Mouse (Mus musculus): ENCODE results near the gene Ice1. TPM values are rescaled to one million over a fixed set of nuclear protein-coding genes. Genes with fewer than 3 reads are reported as not detected.

Ice1 gene
- polyA plus RNA-seq, 1 experiment from 2014 or later, result 59.1 TPM

DNA sequence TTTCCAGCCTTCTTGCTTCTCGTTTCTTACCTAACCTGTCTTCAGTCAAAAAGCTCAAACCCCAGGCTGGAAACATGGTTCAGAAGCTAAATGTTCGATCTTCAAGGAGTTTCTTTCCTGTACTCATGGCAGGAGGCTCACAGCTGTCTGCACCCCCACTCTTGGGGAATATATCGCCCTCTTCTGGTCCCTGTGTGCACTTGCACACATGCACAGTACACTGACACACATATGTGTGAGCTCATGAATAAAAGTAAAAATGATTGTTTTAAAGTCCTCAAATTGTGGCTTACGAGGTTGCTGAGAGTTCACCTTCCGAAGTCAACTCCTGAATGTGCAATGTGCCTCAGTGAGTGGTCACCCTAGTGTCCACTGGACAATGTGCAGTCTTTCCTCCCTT is 127.2 kb downstream of the Ice1 start:
- Histone ChIP-seq H3K9ac (replicated peaks; ENCODE audit: low read length) (no peak overlapping the region), H3K4me1 (ENCODE audit: control insufficient read depth, insufficient read depth, low read length) (0 out of 2 replicates have a peak, but pooled peaks cover 4% of the 10 kb centered on the region), H3K27ac (replicated peaks; ENCODE audit: low read depth, low read length) (no peak overlapping the region), H3K36me3 (ENCODE audit: control insufficient read depth, insufficient read depth, low read length) (no peaks in the 10 kb centered on the region), H3K4me2 (ENCODE audit: low read length) (no peak overlapping the region), H3K9me3 (ENCODE audit: control insufficient read depth, low read length) (no peaks in the 10 kb centered on the region), H3K4me3 (replicated peaks; ENCODE audit: low read depth, low read length) (no peak overlapping the region), H3K27me3 (ENCODE audit: control insufficient read depth, insufficient read depth, low read length) (no peaks in the 10 kb centered on the region)
- ATAC-seq (ENCODE audit: low FRiP score, low TSS enrichment) (no peak), DNase-seq (no peak)
- 87% methylated on average over 5 of the region's 5 CpGs for WGBS

DNA sequence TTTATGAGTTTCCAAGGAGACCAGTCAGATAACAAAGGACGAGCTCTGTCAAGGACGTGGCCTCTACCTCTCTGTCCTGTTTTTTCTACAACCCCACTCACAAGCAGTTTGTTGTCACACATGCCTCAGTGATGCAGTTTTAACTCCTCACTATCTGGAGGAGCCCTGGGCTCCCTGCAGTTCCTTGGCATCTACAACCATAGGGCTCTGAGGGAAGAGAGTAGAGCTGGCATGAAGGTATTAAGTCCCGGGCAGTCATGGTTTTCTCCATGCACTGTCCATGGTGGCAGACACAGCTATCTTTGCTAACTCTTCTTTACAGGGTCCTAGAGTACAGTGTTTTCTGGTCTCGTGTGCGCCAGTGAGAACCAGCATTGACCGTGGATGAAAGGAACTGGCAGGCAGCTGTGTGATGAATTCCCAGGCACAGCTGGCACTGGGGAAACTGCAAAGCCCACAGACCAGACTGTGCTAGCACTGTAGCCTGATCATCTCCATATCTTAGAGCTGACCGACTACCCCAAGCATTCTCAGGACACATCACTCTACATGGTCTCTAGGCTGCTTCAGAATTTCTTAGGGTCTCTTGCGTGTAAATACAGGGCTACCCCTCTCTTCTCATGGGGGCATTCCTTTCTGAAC is 127.9 kb downstream of the Ice1 start:
- 0 out of 2 replicates have a peak, but pooled peaks have one; percentile 6 for ATAC-seq (ENCODE audit: low FRiP score, low TSS enrichment)
- Histone ChIP-seq H3K9me3 (ENCODE audit: control insufficient read depth, low read length) (no peaks in the 10 kb centered on the region), H3K36me3 (ENCODE audit: control insufficient read depth, insufficient read depth, low read length) (no peaks in the 10 kb centered on the region), H3K4me3 (replicated peaks; ENCODE audit: low read depth, low read length) (no peak overlapping the region), H3K9ac (replicated peaks; ENCODE audit: low read length) (no peak overlapping the region), H3K27me3 (ENCODE audit: control insufficient read depth, insufficient read depth, low read length) (no peaks in the 10 kb centered on the region), H3K4me2 (ENCODE audit: low read length) (no peak overlapping the region), H3K27ac (replicated peaks; ENCODE audit: low read depth, low read length) (0 out of 2 replicates have a peak overlapping the region, but pooled peaks have one; percentile 14), H3K4me1 (ENCODE audit: control insufficient read depth, insufficient read depth, low read length) (0 out of 2 replicates have a peak, but pooled peaks cover 4% of the 10 kb centered on the region)
- WGBS, result 73% methylated on average over 8 of the region's 8 CpGs
- no peak for DNase-seq

DNA sequence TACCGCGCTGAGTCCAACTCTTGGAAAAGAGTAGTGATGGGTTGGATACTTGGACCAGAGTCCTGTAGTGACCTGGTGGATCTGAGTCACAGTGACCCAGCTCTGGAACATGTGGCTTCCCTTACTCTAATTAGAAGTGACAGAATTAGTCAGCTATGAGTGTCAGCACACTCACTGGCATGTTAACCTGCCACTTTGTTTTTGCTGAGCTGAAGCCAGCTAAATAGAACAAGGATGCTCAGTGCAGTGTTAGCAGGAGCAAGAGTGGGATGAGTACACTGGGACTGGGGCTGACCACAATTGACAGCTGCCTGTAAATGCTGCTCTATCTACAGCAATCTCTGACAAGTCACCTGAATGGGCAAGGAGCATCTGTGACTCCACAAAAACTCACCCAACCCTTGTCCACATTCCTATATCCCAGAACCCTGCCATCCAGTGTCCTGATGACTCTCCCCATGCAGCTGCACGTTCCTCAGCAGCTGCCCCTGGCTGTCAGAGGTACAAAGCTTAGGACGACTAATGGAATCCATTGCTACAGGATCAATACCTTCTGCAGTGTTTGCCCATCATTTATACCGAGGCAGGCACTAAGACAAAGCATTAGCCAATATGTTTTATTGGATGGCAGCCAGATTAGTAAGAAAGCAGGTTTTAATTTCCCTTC is 128.6 kb downstream of the Ice1 start:
- Histone ChIP-seq H3K27me3 (ENCODE audit: control insufficient read depth, insufficient read depth, low read length) (no peaks in the 10 kb centered on the region), H3K9ac (replicated peaks; ENCODE audit: low read length) (no peak overlapping the region), H3K27ac (replicated peaks; ENCODE audit: low read depth, low read length) (0 out of 2 replicates have a peak overlapping the region, but pooled peaks have one; percentile 45), H3K36me3 (ENCODE audit: control insufficient read depth, insufficient read depth, low read length) (no peaks in the 10 kb centered on the region), H3K4me2 (ENCODE audit: low read length) (no peak overlapping the region), H3K9me3 (ENCODE audit: control insufficient read depth, low read length) (no peaks in the 10 kb centered on the region), H3K4me1 (ENCODE audit: control insufficient read depth, insufficient read depth, low read length) (0 out of 2 replicates have a peak, but pooled peaks cover 4% of the 10 kb centered on the region), H3K4me3 (replicated peaks; ENCODE audit: low read depth, low read length) (no peak overlapping the region)
- ATAC-seq (ENCODE audit: low FRiP score, low TSS enrichment) (0 out of 2 replicates have a peak, but pooled peaks have one; percentile 17), DNase-seq (peak; percentile 42)
- 55% methylated on average over 5 of the region's 5 CpGs for WGBS

Other genes with a start within 250 kb of the Ice1 start
- 1.4 TPM in 2 replicates for gene Adamts16, start 204.2 kb upstream of the Ice1 start, polyA plus RNA-seq (2014; fragmentation: Nextera tagmentation; extraction: Ambion mirVana)

All from midbrain, embryonic 14.5 days (tissue).